Mouse (Mus musculus): Measurements from ENCODE around the gene Trim47. TPM values are rescaled to one million over a fixed set of nuclear protein-coding genes. Genes with fewer than 3 reads are reported as not detected.

Trim47 gene
- polyA plus RNA-seq (2012; fragmentation: generic; extraction: Trizol): 100 to 1,000 TPM; 116 to 205 TPM

DNA sequence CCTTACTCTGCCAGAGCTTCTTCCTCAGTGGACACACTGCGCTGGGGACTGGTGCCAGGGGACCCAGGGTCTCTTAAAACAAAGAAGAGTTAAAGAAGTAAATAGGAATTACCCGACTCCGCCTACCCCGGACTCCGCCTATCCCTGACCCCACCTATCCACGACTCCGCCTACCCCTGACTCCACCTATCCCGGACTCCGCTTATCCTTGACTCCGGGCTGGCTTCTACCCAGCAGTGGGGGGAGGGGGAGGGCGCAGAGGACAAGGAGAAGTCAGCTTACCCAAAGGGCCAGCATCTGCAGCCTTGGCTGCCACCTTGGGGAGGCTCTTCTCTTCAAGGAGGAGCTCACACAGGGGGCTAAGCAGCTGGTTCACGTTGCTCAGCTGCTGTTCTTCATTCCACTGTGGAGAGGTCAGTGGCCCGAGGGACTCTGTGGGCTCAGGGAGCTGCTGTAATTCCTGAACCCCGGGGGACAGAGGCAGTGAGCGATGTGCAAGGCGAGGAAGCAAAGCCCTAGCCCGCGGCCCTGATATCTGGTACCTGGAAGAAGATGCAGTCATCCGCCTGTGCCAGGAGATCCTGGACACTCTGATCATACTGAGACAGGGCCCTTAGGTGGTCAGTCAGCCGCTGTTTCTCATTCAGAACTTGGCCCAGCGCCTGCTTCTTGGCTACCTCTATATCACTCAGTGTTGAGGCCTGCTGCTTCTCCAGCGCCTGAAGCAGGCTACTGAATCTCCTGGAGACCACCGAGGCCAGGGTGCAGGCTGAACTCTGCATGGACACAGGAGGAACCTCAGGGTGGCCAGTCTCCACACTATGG is at the start of gene Trim47:
TSS of gene Trim47 (minus strand) at position 55 of the 825 bp plus-strand sequence.

DNA sequence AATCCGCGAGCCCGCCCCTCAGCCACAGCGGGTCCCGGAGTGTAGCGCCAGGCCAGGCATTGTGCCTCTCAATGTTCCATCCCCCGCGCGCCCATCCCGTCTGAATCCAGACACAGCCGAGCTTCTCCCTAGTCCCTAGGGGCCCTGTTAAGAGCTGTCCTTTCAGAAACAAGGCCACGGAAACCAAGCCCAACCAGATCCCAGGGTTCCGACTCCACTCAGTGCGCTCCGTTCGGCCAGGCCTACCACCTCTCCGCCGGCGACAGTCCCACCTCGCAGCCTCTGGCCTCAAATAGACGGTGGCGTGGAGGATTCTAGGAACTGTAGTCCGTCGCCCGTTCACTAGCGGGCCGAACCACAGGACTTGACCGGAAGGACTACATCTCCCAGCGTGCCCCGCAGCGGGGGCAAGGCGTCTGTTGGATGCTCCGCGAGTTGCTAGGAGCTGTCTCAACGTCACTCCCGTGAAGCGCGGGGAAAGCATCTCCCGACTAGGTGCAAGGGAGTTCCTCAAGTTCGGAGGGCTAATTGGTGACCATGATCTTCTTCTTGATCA is 41.0 kb upstream of the Trim47 start, which contains the start of gene Fbf1:
TSS of gene Fbf1 (minus strand) at position 283 of the 556 bp plus-strand sequence.

DNA sequence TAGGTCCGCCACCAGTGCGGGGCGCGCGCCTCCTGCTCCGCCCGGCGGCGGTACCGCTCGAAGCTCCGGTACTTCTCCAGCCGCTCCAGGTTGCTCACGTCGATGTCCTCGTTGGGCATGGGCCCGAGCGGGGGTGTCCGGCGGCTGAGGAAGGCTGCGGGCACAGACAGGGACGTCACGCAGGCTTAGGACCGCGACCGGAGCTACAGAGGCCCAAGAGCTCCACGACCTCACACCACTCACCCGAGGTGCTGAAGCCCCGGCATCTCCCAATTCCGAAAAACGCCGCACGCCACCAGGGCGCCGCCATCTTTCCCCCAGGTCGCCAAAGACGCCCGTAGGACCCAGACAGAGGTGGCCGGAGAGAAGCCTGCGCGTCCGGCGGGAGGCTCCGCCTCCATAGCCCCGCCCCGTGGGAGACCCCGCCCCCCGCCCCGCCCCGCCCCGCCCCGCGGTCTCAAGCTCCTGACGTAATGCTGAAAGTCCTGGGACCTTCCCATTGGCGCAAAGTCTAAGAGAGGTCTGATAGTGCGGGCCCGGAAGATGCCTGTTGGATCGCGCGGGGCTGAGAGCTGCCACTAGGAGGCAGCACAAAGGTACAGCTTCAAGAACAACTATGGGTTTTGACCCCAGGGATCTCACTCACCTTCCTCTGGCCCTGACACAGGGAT is 11.6 kb upstream of the Trim47 start, which contains the start of gene Mrpl38:
TSS of gene Mrpl38 (minus strand) at position 401 of the 671 bp plus-strand sequence.

DNA sequence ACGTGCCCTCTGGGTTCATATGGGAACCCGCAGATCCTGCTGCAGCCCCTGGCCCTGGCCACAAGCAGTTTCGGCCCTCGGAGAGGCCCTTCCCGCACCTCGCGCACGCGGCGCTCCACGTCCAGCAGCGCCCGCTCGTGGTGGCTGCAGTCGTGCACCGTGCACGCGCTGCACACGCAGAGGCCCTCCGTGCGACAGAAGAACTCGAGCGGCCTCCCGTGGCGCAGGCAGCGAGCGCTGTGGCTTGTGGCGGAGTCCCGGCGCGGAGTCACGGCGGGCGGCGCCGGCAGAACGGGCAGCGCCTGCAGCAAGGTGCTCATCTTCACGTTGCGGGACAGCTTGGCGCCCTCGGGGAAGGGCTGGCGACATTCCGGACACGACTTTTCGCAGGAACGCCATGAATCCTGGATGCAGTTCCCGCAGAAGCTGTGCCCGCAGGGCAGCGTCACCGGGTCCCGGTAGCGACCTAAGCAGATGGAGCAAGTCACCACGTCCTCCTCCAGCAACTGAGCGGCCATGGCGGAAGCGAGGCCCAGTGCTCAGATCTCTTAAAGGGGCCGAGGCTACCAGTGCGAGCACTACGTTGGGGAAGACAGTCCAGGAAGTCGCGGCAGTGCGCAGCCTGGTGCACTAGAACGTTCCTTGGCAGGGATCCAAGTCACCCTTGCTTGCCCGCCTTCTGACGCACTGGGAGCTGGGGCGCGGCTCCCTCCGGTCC is 3.6 kb upstream of the Trim47 start, which contains the start of gene Trim65:
TSS of gene Trim65 (minus strand) at position 641 of the 718 bp plus-strand sequence.

DNA sequence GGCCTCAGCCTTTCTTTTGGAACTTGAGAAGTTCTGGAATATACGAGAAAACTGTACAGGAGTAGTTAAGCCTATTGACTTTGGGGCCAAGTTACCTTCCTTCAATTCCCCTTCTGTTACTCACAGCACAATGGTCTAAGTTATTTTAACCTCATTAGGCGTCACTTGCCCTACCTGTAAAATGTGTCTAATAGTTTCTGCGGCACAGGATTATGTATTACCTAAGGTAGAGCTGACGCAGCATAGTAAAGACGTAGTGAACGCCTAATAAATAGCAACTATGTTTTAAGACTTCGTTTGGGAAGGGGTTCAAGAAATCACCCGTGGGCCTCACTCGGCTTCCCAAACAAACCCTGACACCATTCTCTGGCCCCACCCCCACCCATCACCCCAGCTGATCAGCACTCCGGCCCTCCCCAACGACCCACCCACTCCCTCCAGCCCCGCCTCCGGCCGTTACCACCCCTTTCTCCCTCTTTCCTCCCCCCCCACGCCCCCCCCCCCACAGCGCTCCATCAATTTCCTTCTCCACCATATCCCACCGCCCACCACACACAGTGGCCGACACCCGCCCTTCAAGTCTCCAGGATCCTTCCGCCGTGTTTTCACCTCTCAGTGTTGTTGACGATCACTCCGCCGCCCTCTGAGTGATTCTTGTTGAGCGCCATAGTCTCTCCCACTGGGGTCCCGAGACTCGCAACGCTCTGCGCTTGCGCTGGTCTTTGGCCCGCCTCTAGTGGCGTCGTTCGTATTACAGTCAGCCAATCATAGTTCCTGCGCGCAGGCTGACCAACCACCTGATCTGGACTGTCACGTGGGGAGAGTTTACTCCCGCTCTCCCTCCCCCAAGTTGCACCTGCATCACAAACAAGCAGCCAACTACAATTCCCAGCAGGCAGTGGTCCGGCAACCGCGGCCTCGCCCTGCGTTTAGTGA is 40.5 kb downstream of the Trim47 start, which contains the start of gene Wbp2:
TSS of gene Wbp2 (minus strand) at position 738 of the 936 bp plus-strand sequence.

DNA sequence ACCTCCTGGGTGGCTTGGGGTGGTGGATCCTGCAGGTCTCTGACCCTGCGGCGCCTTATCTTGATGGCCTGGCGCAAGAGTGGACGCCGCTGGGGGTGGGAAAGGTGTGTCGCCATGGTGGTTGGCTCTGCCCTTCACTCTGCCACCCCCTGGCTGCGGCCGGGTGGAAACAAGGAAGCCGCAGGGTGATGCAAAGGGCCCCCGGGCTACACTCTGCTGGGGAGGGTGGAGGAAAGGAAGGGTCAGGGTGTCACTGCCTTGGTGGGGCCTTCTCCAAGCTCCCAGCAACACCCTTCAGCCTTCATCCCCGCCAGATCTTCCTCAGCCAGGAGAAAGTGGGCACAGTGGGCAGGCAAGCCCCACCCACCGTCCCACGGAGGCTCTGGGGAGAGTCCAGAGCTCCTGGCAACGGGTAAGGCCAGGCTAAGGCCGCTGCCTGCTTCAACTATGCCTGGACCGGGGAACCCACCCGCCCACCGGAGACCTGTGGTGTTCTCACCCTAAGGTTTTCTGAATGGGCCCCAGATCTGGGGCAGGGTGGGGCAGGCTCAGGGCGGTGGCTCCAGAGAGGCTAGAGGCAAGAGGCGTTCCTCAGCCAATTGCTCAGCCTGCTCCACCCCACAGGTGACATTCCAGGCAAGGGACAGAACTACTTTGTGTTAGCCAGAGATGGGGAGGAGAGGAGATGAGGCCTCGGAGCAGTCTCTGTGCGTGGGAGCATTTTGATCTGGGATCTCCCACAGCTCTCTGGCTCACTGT is 49.4 kb downstream of the Trim47 start, which contains the start of gene Unc13d:
TSS of gene Unc13d (minus strand) at position 516 of the 759 bp plus-strand sequence.

Other genes starting within 250 kb of the Trim47 start
- 1 to 10 TPM in 1 of 2 experiments, under 1 TPM in 1; 0.22 to 3.3 TPM for gene Smim5, start 227.2 kb downstream of the Trim47 start, polyA plus RNA-seq (2012; fragmentation: generic; extraction: Trizol)
- under 1 TPM in 1 of 2 experiments, not detected in 1; 0.59 TPM for gene Smim6, start 215.2 kb downstream of the Trim47 start, polyA plus RNA-seq (2012; fragmentation: generic; extraction: Trizol)
- 10 to 100 TPM; 45.5 to 82.8 TPM for gene Sap30bp, start 193.9 kb downstream of the Trim47 start, polyA plus RNA-seq (2012; fragmentation: generic; extraction: Trizol)
- gene Recql5, start 193.7 kb downstream of the Trim47 start, polyA plus RNA-seq (2012; fragmentation: generic; extraction: Trizol): 10 to 100 TPM in 1 of 2 experiments, 1 to 10 TPM in 1; 8.6 to 17.7 TPM
- 1 to 10 TPM in 1 of 2 experiments, under 1 TPM in 1; 0.50 to 5.1 TPM for gene Itgb4, start 152.5 kb downstream of the Trim47 start, polyA plus RNA-seq (2012; fragmentation: generic; extraction: Trizol)
- gene Galk1, start 114.5 kb downstream of the Trim47 start, polyA plus RNA-seq (2012; fragmentation: generic; extraction: Trizol): 100 to 1,000 TPM; 149 to 512 TPM
- 1,000 to 10,000 TPM in 1 of 2 experiments, 100 to 1,000 TPM in 1; 518 to 1,136 TPM for gene H3f3b, start 99.2 kb downstream of the Trim47 start, polyA plus RNA-seq (2012; fragmentation: generic; extraction: Trizol)
- gene Unk, start 96.9 kb downstream of the Trim47 start, polyA plus RNA-seq (2012; fragmentation: generic; extraction: Trizol): 10 to 100 TPM in 1 of 2 experiments, 1 to 10 TPM in 1; 8.4 to 34.8 TPM
- under 1 TPM; 0.48 to 0.70 TPM for gene Unc13d, start 49.2 kb downstream of the Trim47 start, polyA plus RNA-seq (2012; fragmentation: generic; extraction: Trizol)
- gene Wbp2, start 40.2 kb downstream of the Trim47 start, polyA plus RNA-seq (2012; fragmentation: generic; extraction: Trizol): 100 to 1,000 TPM; 134 to 264 TPM
- gene Trim65, start 3.9 kb upstream of the Trim47 start, polyA plus RNA-seq (2012; fragmentation: generic; extraction: Trizol): 1 to 10 TPM; 2.1 to 5.7 TPM
- gene Mrpl38, start 11.7 kb upstream of the Trim47 start, polyA plus RNA-seq (2012; fragmentation: generic; extraction: Trizol): 100 to 1,000 TPM in 1 of 2 experiments, 10 to 100 TPM in 1; 77.3 to 156 TPM
- 10 to 100 TPM; 18.7 to 71.2 TPM for gene Fbf1, start 41.0 kb upstream of the Trim47 start, polyA plus RNA-seq (2012; fragmentation: generic; extraction: Trizol)
- 10 to 100 TPM; 63.6 to 92.1 TPM for gene Ten1, start 71.6 kb upstream of the Trim47 start, polyA plus RNA-seq (2012; fragmentation: generic; extraction: Trizol)
- 10 to 100 TPM in 1 of 2 experiments, 1 to 10 TPM in 1; 8.6 to 44.2 TPM for gene Acox1, start 71.8 kb upstream of the Trim47 start, polyA plus RNA-seq (2012; fragmentation: generic; extraction: Trizol)
- under 1 TPM; 0.02 to 0.27 TPM for gene Evpl, start 110.9 kb upstream of the Trim47 start, polyA plus RNA-seq (2012; fragmentation: generic; extraction: Trizol)
- 100 to 1,000 TPM in 1 of 2 experiments, 10 to 100 TPM in 1; 62.3 to 111 TPM for gene Srp68, start 147.0 kb upstream of the Trim47 start, polyA plus RNA-seq (2012; fragmentation: generic; extraction: Trizol)
- 1 to 10 TPM in 1 of 2 experiments, under 1 TPM in 1; 0.06 to 2.5 TPM for gene Galr2, start 153.7 kb upstream of the Trim47 start, polyA plus RNA-seq (2012; fragmentation: generic; extraction: Trizol)
- gene Exoc7, start 180.0 kb upstream of the Trim47 start, polyA plus RNA-seq (2012; fragmentation: generic; extraction: Trizol): 10 to 100 TPM; 89.3 to 90.3 TPM
- gene Foxj1, start 208.2 kb upstream of the Trim47 start, polyA plus RNA-seq (2012; fragmentation: generic; extraction: Trizol): under 1 TPM; 0.12 to 0.51 TPM